Mouse (Mus musculus) bone marrow macrophage, adult 2 months (primary cell): ENCODE data around the gene Mpv17.

ENCODE experiments used
- CTCF ChIP-seq: IDR thresholded peaks from 2 replicates; pipeline ENCODE4 v1.5.1; 2012; ENCODE audit warnings: low read depth, mild to moderate bottlenecking, low read length, moderate library complexity
- POLR2A ChIP-seq: IDR thresholded peaks from 2 replicates; pipeline ENCODE4 v1.6.1; 2012; ENCODE audit warnings: mild to moderate bottlenecking, low read depth, low read length, borderline replicate concordance

DNA sequence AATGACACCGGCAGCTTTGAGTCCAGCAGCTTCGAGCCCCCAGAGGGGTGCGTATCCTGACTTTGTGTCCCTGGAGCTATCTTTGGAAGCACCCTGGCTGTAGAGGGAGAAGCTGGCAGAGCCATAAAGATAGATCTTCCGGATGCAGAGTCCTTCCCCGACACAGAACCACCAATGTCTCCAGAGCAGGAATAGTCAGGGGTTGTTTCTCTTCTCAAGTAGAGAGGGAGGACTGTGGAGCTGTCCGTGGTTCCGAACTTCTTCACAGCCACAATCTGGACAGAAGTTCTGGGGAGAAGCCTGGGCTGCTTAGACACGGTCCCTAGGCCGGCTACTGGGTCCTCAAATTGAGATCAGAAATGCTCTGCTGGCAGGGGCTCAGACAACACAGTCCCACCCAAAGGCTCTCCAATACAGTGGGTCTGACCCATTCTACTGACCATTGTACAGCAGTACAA, 15.1 kb downstream of the Mpv17 start:
- TF ChIP-seq CTCF, result no peak
- no peak for TF ChIP-seq POLR2A
